Mouse (Mus musculus) liver, embryonic 14.5 days (tissue): ENCODE data around the gene Gpr146.

Experiments
- CTCF ChIP-seq: IDR thresholded peaks from 2 replicates; pipeline ENCODE4 v1.5.1; 2016; ENCODE audit warnings: antibody characterized with exemption, low read depth, control low read depth
- EP300 ChIP-seq: IDR thresholded peaks from 2 replicates; pipeline ENCODE4 v1.6.1; 2016; ENCODE audit warnings: antibody characterized with exemption, low read depth

- no peak for TF ChIP-seq CTCF
- no peak for TF ChIP-seq EP300
Measured at GRCm38 (mm10) chr5:139374841-139375240, 2.7 kb upstream of the Gpr146 start.
